Mouse (Mus musculus): ENCODE measurements at regions not wholly inside any gene's neighbourhood (a gene's known extent, or its start where the extent isn't known, plus 50 kb on each side); places are given as distances from the start of the nearest gene placed in this dataset.
A peak's percentile ranks its signal among the peaks of the same experiment; 100 is the strongest.

DNA sequence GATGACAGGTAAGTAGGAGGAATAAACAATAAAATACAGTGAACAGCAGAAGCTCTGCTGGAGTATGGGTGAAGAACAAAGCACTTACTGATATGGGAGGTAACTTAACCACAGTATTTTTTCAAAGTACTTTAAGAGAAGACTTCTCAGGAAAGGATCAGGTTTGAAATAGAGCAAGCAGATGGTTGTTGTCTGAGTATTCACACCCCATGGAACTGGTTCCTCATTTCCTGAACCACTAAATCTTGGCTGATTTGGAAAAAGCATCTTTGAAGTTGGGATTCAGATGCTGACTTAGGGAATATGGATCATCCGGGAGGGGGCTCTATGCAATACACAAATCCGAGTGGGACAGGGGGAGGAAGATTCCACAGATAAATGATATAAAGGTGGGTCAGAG is 3930.7 kb downstream of the 9330182O14Rik start:
- H3K4me3 ChIP-seq: no peak overlapping the region
- no peak overlapping the region for H3K9ac ChIP-seq (replicated peaks)
- H3K27me3 ChIP-seq: no peaks in the 10 kb centered on the region
- H3K27ac ChIP-seq (replicated peaks): no peak overlapping the region
- H3K4me2 ChIP-seq (replicated peaks): no peak overlapping the region
- 92% methylated on average over 2 of the region's 2 CpGs for WGBS
- no peaks in the 10 kb centered on the region for H3K36me3 ChIP-seq
- no peaks in the 10 kb centered on the region for H3K4me1 ChIP-seq
- H3K9me3 ChIP-seq: no peaks in the 10 kb centered on the region
- ATAC-seq (replicated peaks): no peak

DNA sequence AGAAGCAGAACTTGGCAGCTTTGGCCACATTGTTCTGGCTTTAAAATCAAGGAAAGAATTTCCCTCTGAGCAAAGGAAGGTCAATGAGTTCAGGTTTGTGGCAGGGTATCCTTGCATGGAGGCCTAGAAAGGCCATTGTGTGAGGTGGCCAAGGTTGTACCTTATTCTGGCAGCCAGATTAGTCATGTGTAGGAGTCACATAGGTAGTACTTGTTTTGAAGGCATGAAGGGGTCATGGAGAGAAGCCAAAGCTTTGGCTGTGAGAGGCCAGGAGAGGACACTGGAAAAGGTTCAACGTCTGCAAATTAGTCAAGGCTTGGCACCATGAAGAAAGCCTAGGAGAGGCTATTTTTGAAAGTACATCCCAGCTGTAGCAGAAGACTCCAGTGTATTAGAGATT is 3949.5 kb downstream of the 9330182O14Rik start:
- no peaks in the 10 kb centered on the region for H3K27me3 ChIP-seq
- 86% methylated on average over 1 of the region's 1 CpGs for WGBS
- H3K4me1 ChIP-seq: no peaks in the 10 kb centered on the region

DNA sequence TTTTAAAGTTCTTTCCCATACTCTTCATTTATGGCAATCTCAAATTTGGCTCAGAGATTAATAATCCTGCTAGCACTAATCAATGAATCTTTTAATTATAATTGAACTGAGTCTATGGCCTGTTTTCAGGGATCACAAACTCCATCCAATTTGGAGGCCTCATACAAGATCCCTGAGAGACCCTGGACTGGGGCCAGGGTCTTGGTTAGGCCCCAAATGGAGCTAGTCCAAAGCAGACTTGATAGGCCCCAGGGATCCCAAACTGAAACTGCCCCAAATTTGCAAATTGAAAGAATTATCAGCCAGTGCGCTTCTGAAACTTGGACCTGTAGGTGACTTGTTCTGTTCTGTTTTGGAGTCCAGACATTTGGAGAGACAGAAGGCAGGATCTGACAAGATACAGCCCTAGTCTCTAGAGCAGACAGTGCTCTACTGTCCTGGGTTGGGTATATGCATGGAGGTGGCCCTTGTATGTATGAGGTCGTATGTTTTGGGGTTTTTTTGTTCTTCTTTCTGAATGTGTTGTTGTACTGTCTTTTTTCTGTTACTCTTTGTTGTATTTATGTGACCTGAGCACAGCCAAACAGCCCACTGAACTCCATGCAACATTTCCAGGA is 3978.3 kb downstream of the 9330182O14Rik start:
- no peaks in the 10 kb centered on the region for H3K4me1 ChIP-seq
- H3K4me2 ChIP-seq (replicated peaks): no peak overlapping the region
- H3K4me3 ChIP-seq: no peak overlapping the region
- no peaks in the 10 kb centered on the region for H3K27me3 ChIP-seq
- ATAC-seq (replicated peaks): peak; percentile 68; the same call in 1 of the 2 replicates
- no peaks in the 10 kb centered on the region for H3K36me3 ChIP-seq
- no peak overlapping the region for H3K27ac ChIP-seq (replicated peaks)
- 75% methylated on average over 2 of the region's 2 CpGs for WGBS
- no peak overlapping the region for H3K9ac ChIP-seq (replicated peaks)
- no peaks in the 10 kb centered on the region for H3K9me3 ChIP-seq

More for the DNA sequence above, 3949.5 kb downstream of the 9330182O14Rik start:
- Histone ChIP-seq H3K4me3 (no peak overlapping the region), H3K36me3 (no peaks in the 10 kb centered on the region), H3K9ac (replicated peaks) (no peak overlapping the region), H3K4me2 (replicated peaks) (no peak overlapping the region), H3K27ac (replicated peaks) (no peak overlapping the region), H3K9me3 (no peaks in the 10 kb centered on the region)
- no peak for ATAC-seq (replicated peaks)

DNA sequence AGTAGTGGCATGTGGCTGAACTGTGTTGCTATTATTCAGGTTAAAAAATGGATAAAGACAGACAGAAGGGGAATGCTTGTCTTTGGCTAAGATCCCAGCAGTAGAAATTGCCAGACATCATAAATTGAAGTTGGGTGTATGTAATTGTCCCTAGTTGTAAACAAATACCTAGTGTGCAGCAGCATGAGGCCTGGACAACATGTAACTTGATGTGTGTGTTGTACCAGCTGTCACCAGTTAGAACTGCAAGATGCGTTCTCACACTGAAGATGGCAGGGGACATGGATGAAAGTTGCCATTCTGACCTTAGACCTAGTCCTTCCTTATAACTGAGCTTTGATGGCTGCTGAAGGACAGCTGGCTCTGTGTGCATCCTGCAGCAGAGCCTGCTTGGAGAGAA is 4000.0 kb downstream of the 9330182O14Rik start:
- ATAC-seq (replicated peaks): 0 out of 2 replicates have a peak, but pooled peaks have one; percentile 48
- H3K36me3 ChIP-seq: no peaks in the 10 kb centered on the region
- H3K27me3 ChIP-seq: no peaks in the 10 kb centered on the region
- H3K4me1 ChIP-seq: no peaks in the 10 kb centered on the region
- H3K4me3 ChIP-seq: no peak overlapping the region
- no peaks in the 10 kb centered on the region for H3K9me3 ChIP-seq
- no peak overlapping the region for H3K9ac ChIP-seq (replicated peaks)
- no peak overlapping the region for H3K27ac ChIP-seq (replicated peaks)
- WGBS: 58% methylated on average over 1 of the region's 1 CpGs
- no peak overlapping the region for H3K4me2 ChIP-seq (replicated peaks)
